Mouse (Mus musculus): ENCODE results near the gene Ankrd60. TPM values are rescaled to one million over a fixed set of nuclear protein-coding genes. Genes with fewer than 3 reads are reported as not detected.

Gene Ankrd60
- polyA plus RNA-seq, 2 experiments from 2014 or later: 0.86 TPM; not detected in 1

Other genes starting within 250 kb of the Ankrd60 start
- not detected for gene 1700021F07Rik, start 55.8 kb downstream of the Ankrd60 start, polyA plus RNA-seq (2017; shearing (Covaris generic))
- 1 to 10 TPM; 7.3 to 8.7 TPM for gene Rab22a, start 81.4 kb upstream of the Ankrd60 start, polyA plus RNA-seq (2017; shearing (Covaris generic))
- not detected for gene 1700010B08Rik, start 141.1 kb upstream of the Ankrd60 start, polyA plus RNA-seq (2017; shearing (Covaris generic))
- gene Vapb, start 159.1 kb upstream of the Ankrd60 start, polyA plus RNA-seq (2017; shearing (Covaris generic)): 1 to 10 TPM; 1.5 to 1.7 TPM